Mouse (Mus musculus) kidney, embryonic 15.5 days (tissue): ENCODE measurements around the gene Fam20b. TPM values are rescaled to one million over a fixed set of nuclear protein-coding genes. Genes with fewer than 3 reads are reported as not detected.
A peak's percentile ranks its signal among the peaks of the same experiment; 100 is the strongest.
"Not testable (repeated sequence)": the region's sequence is repeated elsewhere in the genome, so short reads cannot be mapped to it uniquely, and the experiment has no call there.

Source experiments
- ATAC-seq: fragments of 200-750 bp; cut with Nextera tagmentation; replicated peaks from 2 replicates; pipeline ENCODE4 v1.8.0; 2017; ENCODE audit warnings: moderate TSS enrichment; ENCODE audit not compliant: low FRiP score
- H3K27ac ChIP-seq: fragments of 300-500 bp; sonication (generic); 2 replicates; pipeline ENCODE4 v1.5.1; 2015; ENCODE audit warnings: mild to moderate bottlenecking, inconsistent platforms
- H3K27me3 ChIP-seq: fragments of 300-500 bp; sonication (generic); 2 replicates; pipeline ENCODE4 v1.6.1; 2015; ENCODE audit warnings: inconsistent platforms
- H3K36me3 ChIP-seq: fragments of 300-500 bp; sonication (generic); 2 replicates; pipeline ENCODE4 v1.6.1; 2015; ENCODE audit warnings: inconsistent platforms
- H3K4me1 ChIP-seq: fragments of 300-500 bp; sonication (generic); 2 replicates; pipeline ENCODE4 v1.6.1; 2015; ENCODE audit warnings: inconsistent platforms
- H3K4me2 ChIP-seq: fragments of 300-500 bp; sonication (generic); 2 replicates; pipeline ENCODE4 v1.6.1; 2015; ENCODE audit warnings: moderate library complexity, mild to moderate bottlenecking, inconsistent platforms
- H3K4me3 ChIP-seq: fragments of 300-500 bp; sonication (generic); replicated peaks from 2 replicates; pipeline ENCODE4 v1.5.1; 2015; ENCODE audit warnings: mild to moderate bottlenecking, inconsistent platforms
- H3K9ac ChIP-seq: fragments of 300-500 bp; sonication (generic); 2 replicates; pipeline ENCODE4 v1.6.1; 2015; ENCODE audit warnings: mild to moderate bottlenecking, inconsistent platforms
- H3K9me3 ChIP-seq: fragments of 300-500 bp; sonication (generic); replicated peaks from 2 replicates; pipeline ENCODE4 v1.6.1; 2016; ENCODE audit warnings: inconsistent platforms
- WGBS: fragments of 180-500 bp; shearing (Covaris S2); methylation state at CpG from one replicate; pipeline ENCODE4 v1.1.7; 2015; ENCODE audit warnings: mixed read lengths; 5-methylcytosine and 5-hydroxymethylcytosine counted together
- polyA plus RNA-seq: library from polyadenylated mRNA; unstranded; fragments of >200 nt; fragmentation: Nextera tagmentation; extraction: Ambion mirVana; gene quantifications from 2 replicates; pipeline ENCODE4 v1.2.1, GENCODE M21; 2015

Fam20b gene
- polyA plus RNA-seq, 1 experiment from 2014 or later, result 32.0 TPM

DNA sequence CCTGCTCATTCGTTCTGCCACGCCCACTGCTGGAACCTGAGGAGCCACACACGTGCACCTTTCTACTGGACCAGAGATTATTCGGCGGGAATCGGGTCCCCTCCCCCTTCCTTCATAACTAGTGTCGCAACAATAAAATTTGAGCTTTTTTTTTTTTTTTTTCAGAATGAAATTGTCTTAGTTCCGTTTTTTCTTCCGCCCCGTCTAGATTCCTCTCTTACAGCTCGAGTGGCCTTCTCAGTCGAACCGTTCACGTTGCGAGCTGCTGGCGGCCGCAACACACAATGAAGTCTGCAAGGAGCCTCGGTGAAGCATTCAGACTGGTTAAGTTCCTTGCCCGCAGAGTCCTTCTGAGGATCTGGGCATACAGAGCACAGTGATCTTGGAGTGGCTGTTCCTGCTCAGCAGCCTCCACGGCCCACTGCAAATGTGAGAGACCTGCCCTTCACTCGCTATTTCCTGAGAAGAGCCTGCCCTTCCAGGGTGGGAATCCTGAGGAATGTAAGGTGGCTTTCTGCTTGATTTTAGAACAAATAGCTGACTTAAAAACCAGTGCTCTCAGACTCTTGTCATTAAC is 58.1 kb downstream of the Fam20b start:
- H3K36me3 ChIP-seq, H3K4me2 ChIP-seq, H3K27me3 ChIP-seq, H3K9ac ChIP-seq, H3K9me3 ChIP-seq, ATAC-seq, H3K4me3 ChIP-seq, H3K4me1 ChIP-seq: not testable (repeated sequence)
- H3K27ac ChIP-seq, result 0 out of 2 replicates have a peak overlapping the region, but pooled peaks have one; percentile 2
- 65% methylated on average over 21 of the region's 21 CpGs for WGBS

DNA sequence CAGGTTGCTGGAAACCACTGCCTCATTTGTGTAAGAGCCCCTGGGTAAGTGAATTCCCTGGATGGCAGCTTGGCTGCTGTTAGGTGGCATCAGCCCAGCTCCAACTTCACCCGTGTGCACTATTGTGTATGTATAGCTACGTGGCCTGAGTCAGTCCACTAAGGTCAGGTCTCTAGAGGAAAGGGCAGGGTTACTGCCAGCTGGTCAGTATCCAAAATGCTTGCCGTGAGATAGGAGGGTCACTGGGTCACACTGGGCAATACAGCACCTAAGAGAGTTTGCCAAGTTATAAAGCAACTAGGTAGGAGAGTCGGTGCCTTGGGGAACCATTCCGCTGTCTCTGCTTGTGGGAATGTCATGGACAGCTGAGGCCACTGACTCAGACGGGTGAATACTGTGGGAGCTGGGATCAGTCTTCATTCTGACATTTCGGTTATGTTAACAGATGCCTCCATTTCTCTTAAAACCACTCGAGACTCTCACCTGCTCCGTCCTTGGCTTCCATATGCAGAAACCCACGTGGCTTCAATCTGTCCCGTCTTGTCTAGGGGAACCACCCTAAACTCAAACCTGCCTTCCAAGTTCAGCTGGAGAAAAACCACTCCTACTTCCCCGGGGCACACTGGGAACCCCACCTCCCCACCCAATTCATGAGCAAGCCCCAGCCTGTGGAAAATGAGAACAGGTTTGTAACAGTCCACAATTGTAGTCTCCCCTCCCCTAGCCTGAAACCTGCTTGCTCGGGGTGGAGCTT is 58.8 kb downstream of the Fam20b start:
- 74% methylated on average over 13 of the region's 13 CpGs for WGBS
- H3K9me3 ChIP-seq, result no peaks in the 10 kb centered on the region
- peaks cover 7% of the 10 kb centered on the region for H3K4me1 ChIP-seq
- no peak overlapping the region for H3K27ac ChIP-seq
- no peaks in the 10 kb centered on the region for H3K36me3 ChIP-seq
- no peak overlapping the region for H3K4me2 ChIP-seq
- no peak overlapping the region for H3K9ac ChIP-seq
- 0 out of 2 replicates have a peak, but pooled peaks have one; percentile 20 for ATAC-seq
- H3K27me3 ChIP-seq, result no peaks in the 10 kb centered on the region
- no peak overlapping the region for H3K4me3 ChIP-seq

DNA sequence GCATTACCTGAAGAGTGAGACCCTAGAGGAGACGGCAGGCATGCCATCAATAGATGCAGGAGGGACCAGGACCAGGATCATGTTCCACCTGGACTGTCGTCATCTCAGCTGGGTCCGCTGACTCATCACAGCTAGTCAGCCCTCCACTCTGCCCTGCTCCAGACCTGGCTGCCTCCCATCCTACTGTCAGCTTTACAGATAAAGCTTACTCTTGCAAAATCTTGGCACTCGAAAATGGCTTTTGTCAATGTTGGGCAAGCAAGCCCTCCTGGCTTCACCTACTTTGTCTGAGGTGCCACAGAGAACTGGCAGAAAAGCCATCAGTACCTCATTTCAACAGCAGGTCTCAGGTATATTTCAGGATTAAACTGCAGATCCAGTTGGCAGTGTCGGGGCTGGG is 60.2 kb downstream of the Fam20b start:
- no peak for ATAC-seq
- Histone ChIP-seq H3K4me1 (peaks cover 14% of the 10 kb centered on the region), H3K27me3 (no peaks in the 10 kb centered on the region), H3K36me3 (0 out of 2 replicates have a peak, but pooled peaks cover 3% of the 10 kb centered on the region), H3K4me3 (no peak overlapping the region), H3K9me3 (no peaks in the 10 kb centered on the region), H3K9ac (no peak overlapping the region), H3K4me2 (no peak overlapping the region), H3K27ac (no peak overlapping the region)
- 67% methylated on average over 5 of the region's 5 CpGs for WGBS

DNA sequence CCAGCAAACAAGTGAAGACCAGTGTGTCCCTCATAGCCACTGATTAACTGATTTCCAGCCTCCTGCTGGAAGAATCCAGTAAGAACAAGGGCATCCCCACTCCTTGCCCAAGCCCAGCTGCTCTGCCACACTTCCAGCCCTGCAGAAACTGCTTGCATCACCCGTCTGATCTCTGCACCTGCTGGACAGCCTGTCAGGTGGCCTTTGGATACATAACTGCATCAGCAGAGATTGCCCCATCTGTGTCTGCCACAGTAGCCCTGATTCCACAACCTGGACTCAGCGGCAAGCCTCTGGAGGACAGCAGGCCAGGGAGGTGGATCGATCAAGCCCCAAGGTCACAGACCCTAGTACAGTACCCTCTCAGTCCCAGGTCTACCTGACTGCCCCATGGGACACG is 61.4 kb downstream of the Fam20b start:
- Histone ChIP-seq H3K27me3 (no peaks in the 10 kb centered on the region), H3K36me3 (0 out of 2 replicates have a peak, but pooled peaks cover 3% of the 10 kb centered on the region), H3K4me1 (peaks cover 15% of the 10 kb centered on the region), H3K9me3 (no peaks in the 10 kb centered on the region), H3K4me3 (no peak overlapping the region), H3K9ac (no peak overlapping the region), H3K4me2 (no peak overlapping the region), H3K27ac (no peak overlapping the region)
- 85% methylated on average over 4 of the region's 4 CpGs for WGBS
- ATAC-seq, result no peak

DNA sequence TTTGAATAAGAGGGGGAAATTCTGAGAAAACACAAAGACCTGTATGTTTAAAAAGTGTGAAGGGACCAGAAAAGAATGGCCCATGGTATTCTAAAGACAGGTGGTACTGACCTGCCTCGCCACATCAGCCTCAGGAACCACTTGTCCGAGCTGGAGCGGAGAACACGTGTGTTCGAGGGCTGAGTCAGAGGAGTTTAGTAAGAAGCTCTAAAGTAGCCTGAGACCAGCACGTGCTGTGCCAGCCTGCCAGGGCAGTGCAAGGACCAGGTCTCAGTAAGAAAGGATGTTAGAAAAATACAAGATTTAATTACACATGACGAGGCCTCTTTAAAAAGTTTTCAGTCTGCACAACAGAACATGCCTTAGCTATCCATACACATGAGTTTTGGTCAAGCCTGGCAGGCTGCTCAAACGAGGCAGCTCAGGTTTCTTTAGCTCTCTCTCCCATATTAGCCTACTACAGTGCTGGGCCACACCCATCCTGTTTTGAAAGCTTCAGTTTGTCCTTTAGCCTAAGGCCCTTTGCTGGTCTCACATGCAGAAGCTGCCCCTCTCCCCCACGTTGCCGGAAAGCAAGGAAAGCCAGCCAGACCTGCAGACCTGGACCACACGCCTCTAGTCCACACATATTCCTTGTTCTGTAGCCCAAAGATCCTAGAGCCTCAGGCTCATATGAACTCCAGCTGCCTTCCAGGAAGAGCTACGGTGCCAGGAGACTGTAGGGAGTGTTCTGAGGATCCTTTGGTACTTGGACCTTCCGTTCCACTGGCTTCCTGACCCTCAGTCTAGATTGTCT is 64.0 kb downstream of the Fam20b start:
- H3K4me2 ChIP-seq, result no peak overlapping the region
- 57% methylated on average over 13 of the region's 13 CpGs for WGBS
- H3K9ac ChIP-seq, result no peak overlapping the region
- peaks cover 17% of the 10 kb centered on the region for H3K4me1 ChIP-seq
- no peak; the same call in 1 of the 2 replicates for ATAC-seq
- H3K27ac ChIP-seq, result peak overlapping the region; percentile 48; the same call in 1 of the 2 replicates
- H3K36me3 ChIP-seq, result 0 out of 2 replicates have a peak, but pooled peaks cover 3% of the 10 kb centered on the region
- no peaks in the 10 kb centered on the region for H3K27me3 ChIP-seq
- no peaks in the 10 kb centered on the region for H3K9me3 ChIP-seq
- H3K4me3 ChIP-seq, result no peak overlapping the region

DNA sequence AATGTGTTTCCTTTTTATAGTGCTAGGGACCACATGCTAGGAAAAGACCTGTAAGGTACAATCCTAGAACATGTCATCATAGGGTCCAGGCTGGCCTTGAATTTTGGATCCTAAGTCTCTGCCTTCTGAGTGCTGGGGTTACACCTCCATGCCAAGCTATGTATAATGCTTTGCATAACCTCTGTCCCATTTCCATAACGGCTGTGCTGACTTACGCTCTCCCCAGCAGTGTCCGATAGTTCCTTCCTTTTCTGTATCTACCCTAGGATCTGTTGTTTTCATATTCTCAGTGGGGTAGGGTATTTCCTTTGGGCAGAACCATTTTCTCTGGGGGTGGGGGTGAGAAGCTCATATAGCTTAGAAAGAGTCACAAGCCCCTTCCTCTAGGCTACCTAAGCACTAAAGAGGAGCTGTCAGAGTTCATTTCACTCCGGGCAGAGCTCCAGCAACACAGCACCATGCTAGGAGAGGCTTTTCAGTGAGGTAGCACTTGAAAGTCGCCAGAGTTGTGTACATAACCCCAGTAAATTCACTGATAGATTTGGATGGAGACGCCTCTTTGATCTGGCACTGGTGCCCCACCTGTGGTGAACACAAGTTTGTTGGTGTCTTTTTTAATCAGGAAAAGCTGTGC is 66.6 kb downstream of the Fam20b start:
- ATAC-seq, result no peak
- H3K36me3 ChIP-seq, result peaks cover 17% of the 10 kb centered on the region; the same call in 1 of the 2 replicates
- WGBS, result 61% methylated on average over 6 of the region's 6 CpGs
- no peaks in the 10 kb centered on the region for H3K9me3 ChIP-seq
- H3K4me3 ChIP-seq, result no peak overlapping the region
- H3K4me1 ChIP-seq, result peaks cover 17% of the 10 kb centered on the region
- H3K27me3 ChIP-seq, result no peaks in the 10 kb centered on the region
- H3K27ac ChIP-seq, result no peak overlapping the region
- no peak overlapping the region for H3K4me2 ChIP-seq
- no peak overlapping the region for H3K9ac ChIP-seq

DNA sequence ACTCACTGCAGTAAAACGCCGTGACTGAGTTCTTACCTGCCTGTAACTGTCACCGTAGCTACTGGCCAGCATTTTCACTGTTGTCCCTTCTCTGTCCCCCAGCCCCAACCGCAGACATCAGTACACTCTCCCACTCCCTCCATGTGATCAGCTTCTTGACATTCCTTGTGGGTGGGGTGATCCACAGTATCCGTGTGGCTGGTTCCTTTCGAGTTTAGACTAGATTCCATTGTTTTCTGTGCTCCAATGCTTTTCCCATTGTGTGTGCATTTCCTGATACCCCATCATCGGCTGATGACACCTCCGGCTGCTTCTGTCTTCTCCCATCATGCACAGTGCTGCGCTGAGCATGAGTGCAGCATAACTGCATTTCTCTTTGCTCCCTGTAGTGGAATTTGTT is 68.3 kb downstream of the Fam20b start:
- no peak for ATAC-seq
- H3K9ac ChIP-seq, result no peak overlapping the region
- H3K9me3 ChIP-seq, result no peaks in the 10 kb centered on the region
- H3K4me1 ChIP-seq, result peaks cover 15% of the 10 kb centered on the region
- no peak overlapping the region for H3K4me3 ChIP-seq
- 83% methylated on average over 9 of the region's 9 CpGs for WGBS
- H3K36me3 ChIP-seq, result peaks cover 27% of the 10 kb centered on the region; the same call in 1 of the 2 replicates
- no peak overlapping the region for H3K27ac ChIP-seq
- H3K27me3 ChIP-seq, result no peaks in the 10 kb centered on the region
- no peak overlapping the region for H3K4me2 ChIP-seq

DNA sequence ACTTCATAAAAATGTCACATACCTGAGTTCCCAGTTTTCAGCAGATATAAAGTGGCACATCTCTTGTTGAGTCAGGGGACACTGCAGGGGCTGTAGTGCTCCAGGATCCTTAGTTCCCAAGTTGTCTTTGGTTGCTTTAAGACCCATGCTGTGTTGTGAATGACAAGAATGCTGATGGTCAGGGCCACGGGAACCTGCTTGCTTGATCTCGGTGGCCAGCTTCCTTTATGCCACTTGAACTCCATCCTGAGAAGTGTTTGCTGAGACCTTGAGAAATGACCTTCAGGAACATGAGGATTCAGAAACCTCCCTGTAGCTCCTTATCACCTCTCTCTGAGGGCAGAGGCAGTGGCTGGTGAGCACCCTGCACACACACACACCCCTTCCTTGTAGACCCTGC is 70.2 kb downstream of the Fam20b start:
- no peak overlapping the region for H3K4me3 ChIP-seq
- 43% methylated on average over 2 of the region's 2 CpGs for WGBS
- no peak overlapping the region for H3K27ac ChIP-seq
- H3K9ac ChIP-seq, result no peak overlapping the region
- no peak for ATAC-seq
- no peak overlapping the region for H3K4me2 ChIP-seq
- peaks cover 24% of the 10 kb centered on the region; the same call in 1 of the 2 replicates for H3K36me3 ChIP-seq
- no peaks in the 10 kb centered on the region for H3K27me3 ChIP-seq
- H3K9me3 ChIP-seq, result no peaks in the 10 kb centered on the region
- 0 out of 2 replicates have a peak, but pooled peaks cover 6% of the 10 kb centered on the region for H3K4me1 ChIP-seq

DNA sequence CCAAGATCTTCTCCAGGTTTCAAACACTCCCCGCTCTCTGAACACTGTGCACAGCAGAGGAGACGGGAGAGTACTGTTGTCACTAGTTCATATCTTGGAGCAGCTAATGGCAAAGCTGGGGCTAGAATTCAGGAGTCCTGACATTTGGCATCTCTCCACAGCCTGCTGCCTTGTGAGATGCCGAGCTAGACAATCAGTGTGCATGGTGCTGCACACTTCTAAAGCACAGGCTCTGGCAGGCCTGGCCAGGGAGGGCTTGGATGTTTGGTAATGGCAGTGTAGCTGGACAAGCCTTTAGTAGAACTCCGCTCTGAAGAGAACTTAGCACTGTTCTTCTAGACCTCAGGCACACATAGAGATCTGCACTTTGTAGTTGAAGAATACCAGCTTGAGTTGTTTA is 72.9 kb downstream of the Fam20b start:
- H3K4me1 ChIP-seq, result peaks cover 7% of the 10 kb centered on the region; the same call in 1 of the 2 replicates
- H3K27ac ChIP-seq, result no peak overlapping the region
- no peak for ATAC-seq
- H3K4me2 ChIP-seq, result no peak overlapping the region
- 89% methylated on average over 4 of the region's 4 CpGs for WGBS
- H3K27me3 ChIP-seq, result no peaks in the 10 kb centered on the region
- H3K36me3 ChIP-seq, result peaks cover 51% of the 10 kb centered on the region
- no peak overlapping the region for H3K4me3 ChIP-seq
- no peaks in the 10 kb centered on the region for H3K9me3 ChIP-seq
- H3K9ac ChIP-seq, result no peak overlapping the region

DNA sequence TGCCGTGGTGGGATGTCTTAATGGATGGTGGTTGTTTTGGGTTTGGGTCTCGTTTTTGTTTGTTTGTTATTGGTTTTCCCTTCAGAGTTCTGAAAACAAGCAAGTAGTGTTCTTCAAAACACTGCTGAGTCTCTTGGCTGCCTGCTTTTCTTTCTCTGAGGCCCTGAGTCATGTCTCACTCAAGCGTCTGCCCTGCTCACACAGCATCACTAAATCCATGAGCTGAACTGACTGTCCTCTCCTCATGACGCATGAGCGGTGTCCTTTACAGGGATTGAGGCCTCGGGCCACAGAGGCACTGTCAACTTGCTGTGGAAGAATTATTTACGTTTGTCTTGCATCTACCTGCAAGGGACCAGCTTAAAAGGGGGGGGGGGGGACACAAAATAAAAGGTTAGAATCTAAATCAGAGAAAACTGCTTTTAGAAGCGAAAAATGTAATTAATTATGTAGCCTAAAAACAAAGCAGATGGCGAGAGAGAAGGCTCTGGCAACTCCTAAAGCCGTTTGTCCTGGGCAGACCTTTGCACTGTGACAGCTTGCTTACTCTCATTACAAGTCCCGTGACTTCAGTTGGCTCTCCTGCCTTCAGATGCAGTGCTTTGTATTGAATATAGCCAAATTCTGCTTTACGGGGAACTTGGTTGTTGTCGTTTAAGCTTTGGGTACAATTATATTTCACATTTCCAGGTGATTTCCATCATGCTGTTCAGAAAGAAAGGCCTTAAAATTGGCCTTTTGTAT is 73.9 kb downstream of the Fam20b start:
- H3K36me3 ChIP-seq, result peaks cover 62% of the 10 kb centered on the region
- peaks cover 7% of the 10 kb centered on the region; the same call in 1 of the 2 replicates for H3K4me1 ChIP-seq
- no peak overlapping the region for H3K27ac ChIP-seq
- no peak overlapping the region for H3K4me2 ChIP-seq
- WGBS, result 55% methylated on average over 13 of the region's 13 CpGs
- H3K27me3 ChIP-seq, result no peaks in the 10 kb centered on the region
- H3K4me3 ChIP-seq, result no peak overlapping the region
- ATAC-seq, result no peak
- no peaks in the 10 kb centered on the region for H3K9me3 ChIP-seq
- no peak overlapping the region for H3K9ac ChIP-seq

DNA sequence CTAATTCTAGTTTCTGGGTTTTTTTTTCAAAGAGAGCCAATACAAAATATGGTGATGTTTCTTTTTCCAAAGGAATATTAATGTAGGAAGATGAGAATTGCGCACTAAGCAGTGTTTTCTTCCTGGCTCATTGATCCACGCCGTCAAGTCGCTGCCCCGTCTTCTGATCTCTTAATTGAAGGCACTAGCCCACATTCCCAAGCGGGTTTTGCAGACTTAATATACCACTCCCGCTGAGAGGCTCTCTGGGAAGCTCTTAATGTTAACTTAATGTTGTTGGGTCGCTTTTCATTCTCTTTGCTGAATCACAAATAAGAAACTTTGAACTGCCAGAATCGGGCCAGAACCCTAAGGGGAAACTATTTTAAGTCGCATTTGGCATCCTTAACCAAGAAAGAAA is 74.8 kb downstream of the Fam20b start:
- H3K27me3 ChIP-seq, result no peaks in the 10 kb centered on the region
- WGBS, result 56% methylated on average over 10 of the region's 10 CpGs
- H3K36me3 ChIP-seq, result peaks cover 65% of the 10 kb centered on the region

More for the DNA sequence above, 74.8 kb downstream of the Fam20b start:
- Histone ChIP-seq H3K4me3 (no peak overlapping the region), H3K4me2 (no peak overlapping the region), H3K27ac (no peak overlapping the region), H3K9me3 (no peaks in the 10 kb centered on the region), H3K4me1 (peaks cover 7% of the 10 kb centered on the region; the same call in 1 of the 2 replicates), H3K9ac (no peak overlapping the region)
- no peak for ATAC-seq
